Mouse (Mus musculus): Measurements from ENCODE around the gene Ppp6r2.
A peak's percentile ranks its signal among the peaks of the same experiment; 100 is the strongest.

DNA sequence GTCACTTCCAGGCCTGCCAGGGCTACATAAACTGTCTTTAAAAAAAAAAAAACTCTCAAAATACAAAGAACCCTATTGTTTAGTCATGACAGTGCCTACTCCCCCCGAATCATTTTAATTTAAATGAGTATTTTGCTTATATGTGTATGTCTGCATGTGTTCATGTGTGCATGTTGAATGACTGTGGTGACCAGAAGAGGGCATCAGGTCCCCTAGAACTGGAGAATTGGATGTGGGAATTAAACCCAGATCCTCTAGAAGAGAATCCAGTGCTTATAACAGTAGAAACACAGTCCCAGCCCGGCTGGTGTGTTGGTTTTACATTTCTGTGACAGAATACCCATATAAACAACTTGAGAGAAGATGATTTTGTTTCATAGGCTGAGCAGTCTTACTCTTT lies 29.7 kb downstream of the Ppp6r2 start:
- peak; percentile 27; the same call in 1 of the 2 replicates for TF ChIP-seq CTCF (IDR thresholded peaks at IDR 0.05; ENCODE audit: low read depth)
- TF ChIP-seq EP300 (IDR thresholded peaks at IDR 0.05; ENCODE audit: low read depth): no peak

All from heart, postnatal 0 days (tissue).